Mouse (Mus musculus) skeletal muscle tissue, postnatal 0 days (tissue): Measurements from ENCODE around the gene Frg2f1. TPM values are rescaled to one million over a fixed set of nuclear protein-coding genes. Genes with fewer than 3 reads are reported as not detected.

Source experiments
- polyA plus RNA-seq: library from polyadenylated mRNA; unstranded; fragments of >200 nt; fragmentation: Nextera tagmentation; extraction: Ambion mirVana; gene quantifications from 2 replicates; pipeline ENCODE4 v1.2.1, GENCODE M21; 2015

The Frg2f1 gene
- 6.6 and 7.1 TPM in 2 replicates for polyA plus RNA-seq

DNA sequence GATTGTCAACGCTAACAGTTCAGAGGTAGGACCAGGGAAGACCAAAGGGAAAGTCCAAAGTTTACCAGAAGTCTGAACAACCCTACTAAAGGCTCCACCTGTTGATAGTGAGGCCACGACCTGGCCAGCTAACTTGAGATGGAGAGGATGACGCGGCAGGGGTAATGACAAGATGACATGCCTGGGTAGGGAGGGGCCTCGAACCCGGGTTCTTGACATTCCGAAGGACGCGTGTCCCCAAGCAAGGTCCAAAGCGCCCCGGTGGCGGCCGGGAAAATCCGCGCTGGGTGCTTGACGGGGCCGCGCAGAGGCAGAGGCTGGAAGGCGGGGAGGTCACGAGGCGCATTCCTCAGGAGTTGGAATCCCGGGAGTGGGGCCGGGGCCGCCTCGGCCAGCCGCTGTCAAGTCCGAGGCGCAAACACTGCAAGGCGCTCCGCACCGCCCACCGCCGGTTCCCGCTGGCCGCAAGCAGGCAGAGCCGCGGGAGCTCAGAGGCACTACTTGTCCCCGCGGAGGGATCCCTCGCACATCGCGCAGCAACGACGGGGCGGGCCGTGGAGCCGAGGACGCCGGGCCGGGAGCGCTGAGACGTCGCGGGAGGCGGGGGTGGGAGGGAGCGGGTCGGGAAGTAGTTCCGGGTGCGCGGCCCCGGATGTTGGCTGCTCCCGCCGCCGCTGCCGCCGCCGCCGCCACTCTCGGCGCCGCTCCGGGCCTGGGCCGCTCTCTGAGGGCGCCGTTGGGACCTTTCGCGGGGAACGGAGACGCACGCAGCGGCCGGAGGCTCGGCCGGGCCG, at the start of gene Frg2f1:
Gene Frg2f1, minus strand, starts transcription at position 499 of the 794 bp plus-strand sequence.

DNA sequence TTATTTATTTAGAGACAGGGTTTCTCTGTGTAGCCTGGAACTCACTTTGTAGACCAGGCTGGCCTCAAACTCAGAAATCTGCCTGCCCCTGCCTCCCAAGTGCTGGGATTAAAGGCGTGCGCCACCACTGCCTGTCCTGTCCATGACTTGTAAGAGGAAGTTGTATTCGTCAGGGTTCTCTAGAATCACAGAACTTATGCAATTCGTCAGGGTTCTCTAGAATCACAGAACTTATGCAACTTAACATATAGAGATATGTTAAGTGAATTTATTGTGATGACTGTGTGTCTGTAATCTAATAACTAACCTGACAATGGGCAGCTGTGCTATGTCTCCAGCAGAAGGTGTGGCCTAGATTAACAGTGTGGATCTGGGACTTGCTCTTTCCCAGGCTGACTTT, 2.7 kb downstream of the Frg2f1 start, which contains the start of gene Foxj3:
Gene Foxj3, plus strand, starts transcription at position 390 of the 400 bp plus-strand sequence.

DNA sequence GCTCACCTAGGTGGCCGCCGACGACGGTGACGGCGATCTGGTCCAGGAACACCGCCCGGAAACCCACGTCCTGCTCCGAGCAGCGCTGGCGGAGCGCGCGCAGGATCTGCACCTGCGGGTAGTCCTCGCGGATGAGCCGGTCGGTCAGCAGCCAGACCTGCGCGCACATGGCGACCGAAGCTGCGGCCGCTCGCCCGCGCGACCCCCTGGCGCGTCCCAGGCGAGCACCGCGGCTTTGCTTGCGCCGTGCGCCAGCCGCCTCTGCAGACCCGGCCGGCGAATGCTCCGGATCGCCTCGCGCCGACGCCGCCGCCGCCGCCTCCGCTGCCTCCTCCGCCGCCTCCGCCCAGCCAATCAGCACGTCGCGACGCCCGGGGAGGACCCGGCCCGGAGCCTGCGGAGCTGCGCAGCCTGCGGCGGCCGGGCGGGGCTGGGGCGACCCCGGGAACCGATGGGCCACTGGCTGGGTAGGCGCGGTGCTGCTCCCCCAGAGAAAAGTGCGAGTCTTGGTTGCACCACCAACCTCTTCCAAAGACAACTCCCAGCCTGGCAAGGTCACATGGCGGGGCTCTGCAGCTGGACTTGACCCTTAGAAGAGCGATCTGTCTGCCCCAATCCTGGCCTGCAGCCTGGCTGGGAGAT, 46.9 kb downstream of the Frg2f1 start, which contains the start of gene Rimkla:
Gene Rimkla, minus strand, starts transcription at position 338 of the 642 bp plus-strand sequence.

Other genes starting within 250 kb of the Frg2f1 start
- gene Ybx1, start 244.9 kb downstream of the Frg2f1 start, polyA plus RNA-seq: 418 and 526 TPM in 2 replicates
- gene Ppih, start 219.0 kb downstream of the Frg2f1 start, polyA plus RNA-seq: 26.0 and 31.1 TPM in 2 replicates
- 0.85 and 1.1 TPM in 2 replicates for gene Ccdc30, start 124.0 kb downstream of the Frg2f1 start, polyA plus RNA-seq
- gene Ppcs, start 117.1 kb downstream of the Frg2f1 start, polyA plus RNA-seq: 15.8 and 16.3 TPM in 2 replicates
- 0.22 and 0.43 TPM in 2 replicates for gene Zmynd12, start 116.7 kb downstream of the Frg2f1 start, polyA plus RNA-seq
- gene Rimkla, start 46.9 kb downstream of the Frg2f1 start, polyA plus RNA-seq: 0.26 and 0.60 TPM in 2 replicates
- 15.1 and 15.5 TPM in 2 replicates for gene Foxj3, start 2.5 kb downstream of the Frg2f1 start, polyA plus RNA-seq
- not detected in 2 replicates for gene Guca2a, start 98.2 kb upstream of the Frg2f1 start, polyA plus RNA-seq
- not detected in 2 replicates for gene Guca2b, start 119.4 kb upstream of the Frg2f1 start, polyA plus RNA-seq
- gene Hivep3, start 194.3 kb upstream of the Frg2f1 start, polyA plus RNA-seq: 5.0 and 5.5 TPM in 2 replicates